Mouse (Mus musculus) natural killer cell, adult 2 months (primary cell): Measurements from ENCODE around the gene Fam129c.

Experiments used
- DNase-seq, 2 experiments: peaks; one replicate each; pipeline ENCODE4 v3.0.0; 2022; ENCODE audit warnings: low spot score in 2 of 2

Gene Fam129c

GRCm38 (mm10) chr8:71574426-71574825 is 23.0 kb upstream of the Fam129c start:
- no peak for DNase-seq

- no peak for DNase-seq
Observed at GRCm38 (mm10) chr8:71575020-71575419, 22.4 kb upstream of the Fam129c start.

GRCm38 (mm10) chr8:71577856-71578387 is 19.5 kb upstream of the Fam129c start:
- no peak for DNase-seq

- no peak for DNase-seq
Observed at GRCm38 (mm10) chr8:71579009-71579408, 18.4 kb upstream of the Fam129c start.

- no peak for DNase-seq
Observed at GRCm38 (mm10) chr8:71579476-71579875, 18.0 kb upstream of the Fam129c start.

- DNase-seq: no peak
Observed at GRCm38 (mm10) chr8:71580201-71580600, 17.2 kb upstream of the Fam129c start.

- peak; percentile 68 to 80 for DNase-seq
Observed at GRCm38 (mm10) chr8:71586891-71587290, 10.6 kb upstream of the Fam129c start.

GRCm38 (mm10) chr8:71588762-71589161 is 8.7 kb upstream of the Fam129c start:
- DNase-seq: no peak

GRCm38 (mm10) chr8:71591017-71591416 is 6.4 kb upstream of the Fam129c start:
- no peak for DNase-seq

GRCm38 (mm10) chr8:71591471-71592373 is 5.7 kb upstream of the Fam129c start, which contains the start of gene Pgls:
Pgls (plus strand) TSS chr8:71592176.
- DNase-seq: peak; percentile 81 to 88

GRCm38 (mm10) chr8:71592374-71593170 is 4.9 kb upstream of the Fam129c start:
- peak in 1 of 2 experiments; percentile 67 for DNase-seq

GRCm38 (mm10) chr8:71593556-71594323 is 3.7 kb upstream of the Fam129c start:
- no peak for DNase-seq

- no peak for DNase-seq
Observed at GRCm38 (mm10) chr8:71594324-71594722, 3.1 kb upstream of the Fam129c start.

- DNase-seq: peak; percentile 81 to 90
Observed at GRCm38 (mm10) chr8:71595862-71596261, 1.6 kb upstream of the Fam129c start.

- no peak for DNase-seq
Observed at GRCm38 (mm10) chr8:71596384-71596783, 1.1 kb upstream of the Fam129c start.

GRCm38 (mm10) chr8:71596798-71597197 is 650 bp upstream of the Fam129c start:
- DNase-seq: peak in 1 of 2 experiments; percentile 57

GRCm38 (mm10) chr8:71598375-71598774 is 927 bp downstream of the Fam129c start:
- no peak for DNase-seq

GRCm38 (mm10) chr8:71598841-71599240 is 1.4 kb downstream of the Fam129c start:
- DNase-seq: no peak

GRCm38 (mm10) chr8:71601939-71602665 is 4.7 kb downstream of the Fam129c start:
- DNase-seq: peak in 1 of 2 experiments; percentile 21

GRCm38 (mm10) chr8:71602666-71603334 is 5.4 kb downstream of the Fam129c start:
- DNase-seq: no peak
